Mouse (Mus musculus) embryonic facial prominence, embryonic 10.5 days (tissue): ENCODE measurements at regions not wholly inside any gene's neighbourhood (a gene's known extent, or its start where the extent isn't known, plus 50 kb on each side); places are given as distances from the start of the nearest gene placed in this dataset.

Source experiments
- DNase-seq: peaks from one replicate; pipeline ENCODE4 v3.0.0-alpha.2; 2017; ENCODE audit warnings: low spot score
- H3K27ac ChIP-seq: fragments of 300-500 bp; sonication (generic); replicated peaks from 2 replicates; pipeline ENCODE4 v1.5.1; 2016; ENCODE audit warnings: mild to moderate bottlenecking
- H3K27me3 ChIP-seq: fragments of 300-500 bp; sonication (generic); replicated peaks from 2 replicates; pipeline ENCODE4 v1.6.1; 2016; ENCODE audit warnings: low read depth, mild to moderate bottlenecking; ENCODE audit not compliant: poor library complexity, severe bottlenecking
- H3K36me3 ChIP-seq: fragments of 300-500 bp; sonication (generic); replicated peaks from 2 replicates; pipeline ENCODE4 v1.6.1; 2016; ENCODE audit warnings: mild to moderate bottlenecking, moderate library complexity
- H3K4me1 ChIP-seq: fragments of 300-500 bp; sonication (generic); 2 replicates; pipeline ENCODE4 v1.6.1; 2016
- H3K4me3 ChIP-seq: fragments of 300-500 bp; sonication (generic); 2 replicates; pipeline ENCODE4 v1.5.1; 2016; ENCODE audit warnings: mild to moderate bottlenecking, moderate library complexity
- H3K9me3 ChIP-seq: fragments of 300-500 bp; sonication (generic); 2 replicates; pipeline ENCODE4 v1.6.1; 2016; ENCODE audit warnings: mild to moderate bottlenecking
- WGBS: fragments of 180-500 bp; shearing (Covaris S2); methylation state at CpG from one replicate; pipeline ENCODE4 v1.1.7; 2016; 5-methylcytosine and 5-hydroxymethylcytosine counted together

DNA sequence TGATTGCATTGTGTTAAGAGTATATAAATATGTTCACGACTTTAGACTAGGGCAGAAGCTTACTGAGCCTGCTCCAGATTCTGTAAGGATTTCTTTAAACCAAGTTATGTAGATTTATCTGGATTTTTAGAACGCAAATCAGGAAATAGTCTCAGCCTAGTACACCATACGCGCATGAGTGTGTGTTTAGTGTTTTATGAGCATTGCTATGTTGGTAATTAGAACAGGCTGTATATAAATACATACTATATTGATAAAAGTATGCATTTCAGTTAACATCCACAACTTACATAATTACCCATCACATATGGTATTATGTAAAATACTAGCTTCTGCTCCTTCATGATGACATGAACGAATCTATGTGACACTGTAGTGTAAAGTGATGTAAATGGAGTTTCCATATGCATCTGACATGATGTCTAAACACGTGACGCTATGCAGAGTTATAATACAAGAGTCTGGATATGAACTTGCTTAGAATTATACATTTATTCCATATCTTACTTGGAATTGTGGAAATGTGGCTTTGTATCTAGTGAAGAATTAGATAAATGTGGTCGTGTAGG, 332.6 kb upstream of the Tmc3 start:
- H3K9me3 ChIP-seq = no peaks in the 10 kb centered on the region
- no peaks in the 10 kb centered on the region for H3K4me1 ChIP-seq
- no peaks in the 10 kb centered on the region for H3K36me3 ChIP-seq
- no peaks in the 10 kb centered on the region for H3K27me3 ChIP-seq
- no peak overlapping the region for H3K27ac ChIP-seq
- no peak overlapping the region for H3K4me3 ChIP-seq
- WGBS = 87% methylated on average over 8 of the region's 8 CpGs
- DNase-seq = no peak

- no peaks in the 10 kb centered on the region for H3K27me3 ChIP-seq
- no peaks in the 10 kb centered on the region for H3K4me1 ChIP-seq
- H3K4me3 ChIP-seq = no peak overlapping the region
- no peak overlapping the region for H3K27ac ChIP-seq
- no peak for DNase-seq
- no peaks in the 10 kb centered on the region for H3K9me3 ChIP-seq
- H3K36me3 ChIP-seq = no peaks in the 10 kb centered on the region
- WGBS = 75% methylated on average over 9 of the region's 9 CpGs
These were observed 331.7 kb upstream of the Tmc3 start for GRCm38 (mm10) chr7:83253001-83253400.

DNA sequence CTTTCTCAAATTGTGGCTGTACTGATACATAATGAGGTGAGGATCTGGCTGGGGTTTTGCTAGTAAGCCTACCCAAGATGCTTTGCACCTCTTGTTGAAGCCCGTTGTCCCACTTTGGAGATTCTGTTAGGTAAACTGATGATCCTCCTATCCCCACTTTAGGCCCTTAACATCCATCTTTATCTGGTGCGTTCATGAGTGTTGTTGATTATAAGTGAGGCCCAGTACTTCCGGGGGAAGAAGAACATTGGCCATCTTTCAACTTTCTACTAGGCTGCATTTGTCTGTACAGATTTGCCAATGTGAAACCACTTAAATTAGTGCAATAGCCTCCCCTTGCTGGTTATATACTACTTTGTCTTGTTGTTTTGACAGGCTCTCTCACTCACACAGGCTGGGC, 331.3 kb upstream of the Tmc3 start:
- no peak overlapping the region for H3K27ac ChIP-seq
- no peaks in the 10 kb centered on the region for H3K4me1 ChIP-seq
- WGBS = 92% methylated on average over 3 of the region's 3 CpGs
- DNase-seq = no peak
- H3K9me3 ChIP-seq = no peaks in the 10 kb centered on the region
- H3K27me3 ChIP-seq = no peaks in the 10 kb centered on the region
- H3K36me3 ChIP-seq = no peaks in the 10 kb centered on the region
- H3K4me3 ChIP-seq = no peak overlapping the region

DNA sequence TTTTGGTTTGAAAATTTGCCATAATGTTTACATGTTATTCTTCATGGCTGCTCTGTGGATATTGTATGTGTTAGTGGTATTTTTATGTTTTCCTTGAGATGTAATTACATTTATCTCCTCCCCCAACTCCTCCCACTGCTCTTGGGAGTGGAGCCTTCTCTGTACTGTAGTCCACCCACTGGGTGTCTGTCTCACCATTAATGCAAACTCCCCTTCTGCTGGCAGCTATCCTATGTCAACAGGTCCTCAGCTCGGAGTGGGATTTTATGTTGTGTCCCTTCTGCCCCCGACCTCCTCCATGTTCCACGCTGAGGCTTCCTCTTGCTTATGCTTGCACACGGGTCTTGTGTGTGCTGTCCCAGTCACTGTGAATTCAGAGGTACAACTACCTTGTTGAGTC, 330.3 kb upstream of the Tmc3 start:
- Histone ChIP-seq H3K4me3 (no peak overlapping the region), H3K4me1 (no peaks in the 10 kb centered on the region), H3K27ac (no peak overlapping the region), H3K27me3 (no peaks in the 10 kb centered on the region), H3K9me3 (no peaks in the 10 kb centered on the region), H3K36me3 (no peaks in the 10 kb centered on the region)
- WGBS = 87% methylated on average over 4 of the region's 4 CpGs
- DNase-seq = no peak

DNA sequence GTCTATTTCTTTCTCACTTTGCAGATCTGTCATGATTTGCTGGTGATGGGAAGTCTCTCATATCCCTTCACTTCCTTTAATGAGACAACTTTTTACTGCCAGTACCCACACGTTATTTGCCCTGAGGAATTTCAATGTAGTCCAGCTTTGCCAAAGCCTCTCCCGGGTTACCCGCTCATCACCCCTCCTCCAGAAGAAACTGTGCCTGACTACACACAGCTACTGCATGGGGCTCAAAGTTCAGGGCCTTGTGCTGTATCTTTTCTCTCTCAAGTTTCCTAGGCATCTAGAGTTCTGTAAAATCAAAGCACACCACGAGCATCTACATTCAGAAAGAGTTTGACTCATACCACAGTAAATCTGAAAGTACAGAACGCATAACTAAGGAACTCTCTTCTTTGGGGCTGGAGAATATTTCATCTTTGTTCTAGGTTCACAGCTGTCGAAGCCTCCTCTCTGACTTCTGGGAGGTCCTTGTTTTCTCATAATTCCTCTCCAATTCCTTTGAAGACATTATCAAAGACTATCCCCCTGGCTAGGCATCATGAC, 328.4 kb upstream of the Tmc3 start:
- Histone ChIP-seq H3K9me3 (no peaks in the 10 kb centered on the region), H3K27me3 (no peaks in the 10 kb centered on the region), H3K36me3 (no peaks in the 10 kb centered on the region), H3K27ac (no peak overlapping the region), H3K4me1 (no peaks in the 10 kb centered on the region), H3K4me3 (no peak overlapping the region)
- 84% methylated on average over 6 of the region's 6 CpGs for WGBS
- no peak for DNase-seq

DNA sequence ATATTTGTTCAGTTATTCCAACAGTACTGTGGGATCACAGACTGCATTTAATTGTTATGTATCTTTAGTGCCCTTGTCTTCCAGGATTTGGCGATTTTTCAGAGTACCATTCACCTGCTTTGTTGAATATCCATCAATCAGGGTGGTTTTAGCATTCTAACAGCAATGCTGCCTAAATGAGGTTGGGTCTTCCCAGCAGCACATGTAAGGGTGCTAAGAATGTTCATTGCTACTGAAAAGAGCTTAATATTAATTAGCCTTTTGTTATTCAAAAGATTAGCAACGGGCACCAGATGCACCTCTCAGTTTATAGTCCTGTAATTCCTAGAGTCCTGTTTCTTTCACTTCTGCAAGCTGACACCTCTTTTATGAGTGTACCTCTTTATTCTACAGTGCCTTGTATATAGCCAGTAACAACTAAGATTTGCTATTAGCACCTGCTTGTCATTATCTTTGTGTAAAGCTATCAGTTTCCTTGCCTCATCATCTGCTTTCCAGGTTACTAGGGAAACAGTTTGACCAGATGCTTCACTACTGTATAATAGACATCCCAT, 326.3 kb upstream of the Tmc3 start:
- Histone ChIP-seq H3K9me3 (no peaks in the 10 kb centered on the region), H3K27me3 (no peaks in the 10 kb centered on the region), H3K4me3 (no peak overlapping the region), H3K27ac (no peak overlapping the region), H3K4me1 (no peaks in the 10 kb centered on the region), H3K36me3 (no peaks in the 10 kb centered on the region)
- DNase-seq = no peak
- WGBS = 83% methylated on average over 2 of the region's 2 CpGs

DNA sequence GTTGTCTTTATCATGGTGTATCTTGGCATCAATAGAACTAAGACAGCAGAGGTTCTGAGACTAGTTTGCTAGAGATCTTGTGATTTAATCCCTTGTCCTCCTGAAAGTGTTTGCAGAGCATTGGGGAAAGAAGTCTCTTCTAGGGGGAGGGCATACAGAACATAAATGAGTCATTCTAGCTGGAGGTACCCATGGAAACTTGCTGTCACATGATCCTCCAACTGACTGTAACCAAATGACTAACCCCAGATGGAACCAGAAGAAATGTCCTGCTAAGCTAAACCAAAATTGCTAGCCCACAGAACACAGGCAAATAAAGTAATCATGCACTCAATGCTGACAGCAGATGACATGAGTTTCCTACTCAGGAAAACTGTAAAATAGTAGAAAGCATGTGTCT, 323.2 kb upstream of the Tmc3 start:
- no peak overlapping the region for H3K4me3 ChIP-seq
- H3K27ac ChIP-seq = no peak overlapping the region
- H3K36me3 ChIP-seq = no peaks in the 10 kb centered on the region
- no peak for DNase-seq
- no peaks in the 10 kb centered on the region for H3K4me1 ChIP-seq
- H3K27me3 ChIP-seq = no peaks in the 10 kb centered on the region
- no peaks in the 10 kb centered on the region for H3K9me3 ChIP-seq

- H3K4me3 ChIP-seq = no peak overlapping the region
- no peaks in the 10 kb centered on the region for H3K27me3 ChIP-seq
- no peaks in the 10 kb centered on the region for H3K9me3 ChIP-seq
- H3K36me3 ChIP-seq = no peaks in the 10 kb centered on the region
- peak overlapping the region; percentile 69 for H3K27ac ChIP-seq
- whole genome bisulfite sequencing = 35% methylated on average over 5 of the region's 5 CpGs
- peaks cover 16% of the 10 kb centered on the region for H3K4me1 ChIP-seq
- peak; percentile 55 for DNase-seq
These were observed 294.6 kb upstream of the Tmc3 start for GRCm38 (mm10) chr7:83289915-83290773.

DNA sequence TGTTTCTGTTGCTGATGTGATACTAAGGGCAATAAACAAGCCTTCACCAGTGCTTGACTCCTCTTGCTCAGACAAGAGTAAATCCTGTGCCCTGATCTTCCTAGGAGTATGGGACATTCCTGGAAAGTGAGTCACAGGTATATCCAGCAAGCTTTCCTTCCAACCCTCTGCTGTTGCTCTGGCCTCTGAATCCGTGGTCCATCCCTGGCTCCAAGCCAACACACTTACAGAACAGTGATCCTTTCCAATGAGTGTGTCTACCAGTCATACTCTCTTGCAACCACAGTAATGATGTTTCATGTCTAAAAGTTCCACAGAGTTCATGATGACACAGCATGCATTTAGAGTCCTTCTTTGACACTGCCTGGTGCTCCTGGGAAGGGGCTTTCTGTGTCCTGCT, 277.6 kb upstream of the Tmc3 start:
- Histone ChIP-seq H3K27ac (no peak overlapping the region), H3K27me3 (no peaks in the 10 kb centered on the region), H3K36me3 (no peaks in the 10 kb centered on the region), H3K9me3 (no peaks in the 10 kb centered on the region), H3K4me3 (no peak overlapping the region), H3K4me1 (no peaks in the 10 kb centered on the region)
- 77% methylated on average over 1 of the region's 1 CpGs for WGBS
- DNase-seq = no peak

GRCm38 (mm10) chr7:83312172-83312571, 272.6 kb upstream of the Tmc3 start:
- DNase-seq = no peak
- no peaks in the 10 kb centered on the region for H3K9me3 ChIP-seq
- H3K4me3 ChIP-seq = no peak overlapping the region
- H3K27me3 ChIP-seq = no peaks in the 10 kb centered on the region
- H3K27ac ChIP-seq = no peak overlapping the region
- 82% methylated on average over 4 of the region's 4 CpGs for WGBS
- no peaks in the 10 kb centered on the region for H3K36me3 ChIP-seq
- H3K4me1 ChIP-seq = no peaks in the 10 kb centered on the region

DNA sequence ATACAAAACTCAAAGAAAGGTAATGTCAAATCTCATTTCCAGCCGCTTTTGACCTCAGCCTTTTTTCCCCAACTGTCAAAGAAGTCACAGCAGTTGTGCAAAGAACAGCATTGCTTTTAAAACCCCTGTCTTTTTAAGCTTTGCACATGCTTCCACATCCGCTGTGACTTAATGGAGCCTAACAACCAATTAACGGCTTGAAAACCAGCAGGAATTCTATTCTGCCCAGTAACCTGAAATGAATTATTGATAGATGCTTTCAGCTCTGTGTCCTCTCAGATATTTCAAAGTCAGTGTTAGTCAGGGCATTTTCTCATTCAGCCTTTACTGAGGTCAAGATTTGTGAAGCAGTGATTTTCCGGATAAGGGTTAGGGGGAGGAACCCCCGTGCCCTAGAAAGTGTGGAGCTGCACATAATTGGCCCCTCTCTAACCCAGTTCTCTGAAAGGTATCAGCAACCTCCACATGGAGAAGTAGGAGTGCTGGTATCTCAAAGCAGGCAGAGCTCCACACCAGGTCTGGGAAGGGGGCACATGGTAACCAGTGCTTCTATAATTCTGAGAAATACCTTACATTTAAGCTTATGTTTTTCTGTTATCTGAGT, 254.8 kb upstream of the Tmc3 start:
- WGBS = 65% methylated on average over 5 of the region's 5 CpGs
- H3K27ac ChIP-seq = no peak overlapping the region
- no peak for DNase-seq

DNA sequence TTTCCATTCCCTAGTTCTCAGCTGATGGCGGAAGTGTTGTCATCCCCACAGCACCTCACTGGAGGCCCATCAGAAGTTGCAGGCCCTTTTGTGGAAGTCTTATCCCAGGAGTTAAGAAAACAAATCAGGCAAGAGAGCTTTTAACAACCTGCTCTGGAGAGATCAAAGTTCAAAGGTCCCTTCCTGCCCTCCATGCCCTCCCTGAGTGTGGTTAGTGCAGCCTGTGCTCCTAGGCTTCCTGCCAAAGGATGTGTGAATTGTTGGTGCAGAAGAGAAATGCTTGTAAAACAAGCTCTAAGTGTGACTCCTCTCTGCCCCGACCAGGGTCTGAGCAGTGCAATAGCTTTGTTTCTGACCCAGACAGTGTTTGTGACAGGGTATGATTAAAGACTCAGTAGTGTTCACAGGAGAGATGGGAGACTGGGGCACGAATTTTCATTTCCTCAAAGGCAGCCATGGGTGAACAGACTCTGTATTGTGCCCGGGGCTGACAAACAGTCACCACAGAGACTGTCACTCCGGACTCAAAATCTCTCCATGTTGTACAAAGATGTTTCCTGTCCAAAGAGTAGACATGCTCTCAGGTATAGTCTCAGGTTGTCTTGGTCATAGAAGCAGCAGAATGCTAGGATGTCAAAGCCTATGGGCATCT, 237.5 kb upstream of the Tmc3 start:
- 48% methylated on average over 5 of the region's 5 CpGs for WGBS
- H3K27ac ChIP-seq = no peak overlapping the region
- peaks cover 5% of the 10 kb centered on the region for H3K4me1 ChIP-seq
- H3K9me3 ChIP-seq = no peaks in the 10 kb centered on the region
- no peak for DNase-seq
- H3K36me3 ChIP-seq = no peaks in the 10 kb centered on the region
- H3K27me3 ChIP-seq = no peaks in the 10 kb centered on the region
- no peak overlapping the region for H3K4me3 ChIP-seq

More for the DNA sequence above, 254.8 kb upstream of the Tmc3 start:
- H3K27me3 ChIP-seq = no peaks in the 10 kb centered on the region
- no peaks in the 10 kb centered on the region for H3K36me3 ChIP-seq
- H3K4me1 ChIP-seq = no peaks in the 10 kb centered on the region
- H3K4me3 ChIP-seq = no peak overlapping the region
- H3K9me3 ChIP-seq = 0 out of 2 replicates have a peak, but pooled peaks cover 6% of the 10 kb centered on the region
